Mouse (Mus musculus) brain, embryonic 14.5 days (tissue): ENCODE data around the gene Adgrl2.

Experiments used
- CTCF ChIP-seq: fragments of 200-500 bp; IDR thresholded peaks from 2 replicates; pipeline ENCODE4 v1.5.1; 2012; ENCODE audit warnings: inconsistent platforms, mild to moderate bottlenecking, moderate library complexity, borderline replicate concordance; ENCODE audit not compliant: insufficient read depth, insufficient read length; ENCODE audit errors: extremely low read depth
- POLR2A ChIP-seq: fragments of 200-500 bp; IDR thresholded peaks from 2 replicates; pipeline ENCODE4 v1.6.1; 2012; ENCODE audit warnings: mild to moderate bottlenecking, inconsistent platforms, borderline replicate concordance; ENCODE audit not compliant: poor library complexity, insufficient read depth, insufficient read length, severe bottlenecking; ENCODE audit errors: extremely low read depth

GRCm38 (mm10) chr3:148838095-148838834 lies 152.1 kb downstream of the Adgrl2 start:
- TF ChIP-seq CTCF (no peak), POLR2A (no peak)
